Mouse (Mus musculus): ENCODE measurements around the gene Gpalpp1. TPM values are rescaled to one million over a fixed set of nuclear protein-coding genes. Genes with fewer than 3 reads are reported as not detected.

The Gpalpp1 gene
- total RNA-seq, 2 experiments from 2014 or later: 10.3 to 11.5 TPM

Other genes starting within 250 kb of the Gpalpp1 start
- not detected for gene Kctd4, start 155.8 kb downstream of the Gpalpp1 start, total RNA-seq (2021)
- gene Gtf2f2, start 99.9 kb downstream of the Gpalpp1 start, total RNA-seq (2021): 10 to 100 TPM; 14.3 to 15.5 TPM
- 1 to 10 TPM; 3.3 to 3.7 TPM for gene Nufip1, start 131 bp upstream of the Gpalpp1 start, total RNA-seq (2021)